Mouse (Mus musculus) thymus, adult 2 months (tissue): ENCODE results near the gene Acsl3. TPM values are rescaled to one million over a fixed set of nuclear protein-coding genes. Genes with fewer than 3 reads are reported as not detected.
A peak's percentile ranks its signal among the peaks of the same experiment; 100 is the strongest.

Experiments used
- DNase-seq: peaks from one replicate; pipeline ENCODE4 v3.0.0; 2021
- H3K27ac ChIP-seq: fragments of 200-500 bp; 2 replicates; pipeline ENCODE4 v1.5.1; 2012; ENCODE audit warnings: low read length, control low read depth; ENCODE audit not compliant: control insufficient read depth, insufficient read depth
- H3K27me3 ChIP-seq: fragments of 200-500 bp; 2 replicates; pipeline ENCODE4 v1.6.1; 2012; ENCODE audit warnings: mild to moderate bottlenecking, low read length, moderate library complexity, mixed read lengths; ENCODE audit not compliant: control insufficient read depth, insufficient read depth
- H3K36me3 ChIP-seq: fragments of 200-500 bp; 2 replicates; pipeline ENCODE4 v1.6.1; 2012; ENCODE audit warnings: mild to moderate bottlenecking, low read length, moderate library complexity; ENCODE audit not compliant: control insufficient read depth, insufficient read depth
- H3K4me1 ChIP-seq: fragments of 200-500 bp; replicated peaks from 2 replicates; pipeline ENCODE4 v1.6.1; 2012; ENCODE audit warnings: low read length; ENCODE audit not compliant: control insufficient read depth, insufficient read depth
- H3K4me3 ChIP-seq: fragments of 200-500 bp; 2 replicates; pipeline ENCODE4 v1.5.1; 2012; ENCODE audit warnings: mild to moderate bottlenecking, low read length, control low read depth, moderate library complexity; ENCODE audit not compliant: control insufficient read depth, insufficient read depth
- CTCF ChIP-seq: fragments of 200-500 bp; IDR thresholded peaks from 2 replicates; pipeline ENCODE4 v1.5.1; 2012; ENCODE audit warnings: mild to moderate bottlenecking, control low read depth, low read length, moderate library complexity, borderline replicate concordance; ENCODE audit not compliant: control insufficient read depth, poor library complexity, insufficient read depth; ENCODE audit errors: extremely low read depth
- POLR2A ChIP-seq: fragments of 200-500 bp; IDR thresholded peaks from 2 replicates; pipeline ENCODE4 v1.6.1; 2012; ENCODE audit warnings: mild to moderate bottlenecking, low read length, control low read depth, moderate library complexity; ENCODE audit not compliant: control insufficient read depth, poor library complexity, insufficient read depth; ENCODE audit errors: extremely low read depth
- WGBS: fragments of 180-500 bp; shearing (Covaris S2); methylation state at CpG from one replicate; pipeline ENCODE4 v1.1.7; 2018; 5-methylcytosine and 5-hydroxymethylcytosine counted together
- polyA plus RNA-seq: library from polyadenylated mRNA; depleted of rRNA; stranded (reverse); fragments of >200 nt; gene quantifications from 2 replicates; pipeline ENCODE4 v1.2.3, GENCODE M21; 2012

The Acsl3 gene
- polyA plus RNA-seq, 1 experiment, result 10.2 TPM

DNA sequence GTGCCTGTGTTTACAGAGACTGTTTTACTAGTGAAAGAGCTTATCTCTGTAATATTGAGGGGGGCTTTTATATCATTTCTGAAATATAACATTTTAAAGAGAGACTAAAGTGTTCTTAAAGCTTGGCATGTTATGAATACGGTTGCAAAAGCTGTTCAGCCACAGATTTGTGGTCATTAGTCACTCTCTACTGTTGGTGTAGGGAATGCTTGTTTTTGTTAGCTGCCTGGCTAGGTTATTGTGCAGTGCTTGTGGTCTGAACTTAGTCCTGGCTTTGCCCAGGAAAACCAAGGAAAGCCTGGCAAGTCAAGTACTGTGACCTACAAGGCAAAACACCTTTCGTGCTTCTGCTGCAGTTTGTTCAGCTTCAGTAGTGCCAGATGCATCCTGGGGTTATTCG lies 44.1 kb downstream of the Acsl3 start:
- TF ChIP-seq POLR2A, result no peak
- no peak for TF ChIP-seq CTCF
- no peak for DNase-seq
- Histone ChIP-seq H3K4me1 (0 out of 2 replicates have a peak, but pooled peaks cover 3% of the 10 kb centered on the region), H3K27ac (no peak overlapping the region), H3K36me3 (peaks cover 29% of the 10 kb centered on the region), H3K27me3 (no peaks in the 10 kb centered on the region), H3K4me3 (no peak overlapping the region)
- 67% methylated on average over 3 of the region's 3 CpGs for WGBS

DNA sequence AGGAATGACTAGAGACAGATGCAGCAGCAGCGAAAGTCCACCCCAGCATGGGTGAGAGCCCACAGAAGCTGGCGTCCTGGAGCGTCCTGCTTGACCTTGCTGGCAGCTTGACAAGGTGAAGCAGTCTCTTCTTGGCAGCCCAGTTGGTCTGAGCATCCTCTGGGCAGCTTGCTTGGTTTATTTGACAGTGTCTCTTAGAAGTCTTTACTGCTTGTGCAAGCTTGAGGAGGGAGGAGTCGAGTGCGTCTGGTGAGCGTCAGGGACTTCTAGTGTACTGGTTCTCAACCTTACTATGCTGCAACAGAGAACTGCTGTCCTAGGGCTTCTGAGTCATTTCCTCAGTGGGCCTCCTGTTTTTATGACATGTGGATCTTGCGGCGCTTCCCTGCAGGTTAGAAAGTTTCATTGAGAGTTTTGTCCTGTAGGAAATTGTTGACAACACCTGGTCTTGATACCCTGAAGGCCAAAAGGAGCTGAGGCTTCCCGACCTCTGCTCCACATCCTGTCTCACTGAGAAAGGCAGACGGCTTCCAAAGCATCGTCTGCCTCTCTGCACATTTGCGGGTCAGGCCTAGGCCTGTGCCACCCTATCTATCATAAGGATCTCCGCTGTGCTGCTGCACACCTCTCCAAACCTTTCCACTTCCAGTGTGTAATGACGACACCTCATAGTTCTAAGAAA lies 44.8 kb downstream of the Acsl3 start:
- peaks cover 29% of the 10 kb centered on the region for H3K36me3 ChIP-seq
- no peak for DNase-seq
- WGBS, result 37% methylated on average over 14 of the region's 14 CpGs

DNA sequence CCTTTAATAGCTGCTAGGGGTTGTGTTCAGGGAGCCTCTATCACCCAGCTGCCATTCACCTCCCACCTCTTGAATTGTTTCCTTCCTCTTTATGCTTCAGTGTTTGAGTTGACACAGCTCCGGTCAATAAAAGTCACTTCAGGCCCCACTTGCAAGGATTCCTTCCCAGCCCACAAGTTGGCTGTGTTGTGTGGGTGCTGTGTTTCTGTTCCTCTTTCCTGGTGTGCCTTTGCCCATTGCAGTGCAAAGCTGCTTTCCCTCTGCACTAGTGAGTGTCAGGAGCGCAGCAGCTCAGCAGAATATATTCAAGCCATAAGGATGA lies 45.3 kb downstream of the Acsl3 start:
- Histone ChIP-seq H3K27me3 (no peaks in the 10 kb centered on the region), H3K4me3 (no peak overlapping the region), H3K36me3 (peaks cover 29% of the 10 kb centered on the region), H3K27ac (no peak overlapping the region), H3K4me1 (0 out of 2 replicates have a peak, but pooled peaks cover 3% of the 10 kb centered on the region)
- TF ChIP-seq POLR2A, result no peak
- TF ChIP-seq CTCF, result no peak
- no peak for DNase-seq
- WGBS, result 60% methylated on average over 2 of the region's 2 CpGs

More for the DNA sequence above, 44.8 kb downstream of the Acsl3 start:
- Histone ChIP-seq H3K27me3 (no peaks in the 10 kb centered on the region), H3K27ac (no peak overlapping the region), H3K4me3 (no peak overlapping the region), H3K4me1 (0 out of 2 replicates have a peak, but pooled peaks cover 3% of the 10 kb centered on the region)
- no peak for TF ChIP-seq CTCF
- no peak for TF ChIP-seq POLR2A

DNA sequence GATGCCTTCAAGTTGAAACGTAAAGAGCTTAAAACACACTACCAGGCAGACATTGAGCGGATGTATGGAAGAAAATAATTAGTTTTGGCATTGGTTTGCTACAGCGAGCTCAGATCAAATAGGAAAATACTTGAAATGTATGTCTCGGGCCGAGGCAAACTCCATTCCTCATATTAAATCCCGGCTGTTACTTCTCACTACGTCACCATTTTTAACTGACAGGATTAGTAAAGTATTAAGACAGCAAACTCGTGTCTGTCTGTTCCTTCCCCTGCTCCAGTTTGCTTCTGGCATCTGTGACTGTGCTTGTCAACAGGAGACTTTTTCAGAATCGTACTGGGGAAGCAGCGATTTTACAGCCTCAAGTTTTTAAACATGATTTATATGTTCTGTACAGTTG lies 48.7 kb downstream of the Acsl3 start:
- no peaks in the 10 kb centered on the region for H3K27me3 ChIP-seq
- H3K4me1 ChIP-seq, result 0 out of 2 replicates have a peak, but pooled peaks cover 3% of the 10 kb centered on the region
- TF ChIP-seq POLR2A, result no peak
- no peak for TF ChIP-seq CTCF
- no peak overlapping the region for H3K27ac ChIP-seq
- H3K36me3 ChIP-seq, result peaks cover 17% of the 10 kb centered on the region
- DNase-seq, result no peak
- 95% methylated on average over 10 of the region's 10 CpGs for WGBS
- no peak overlapping the region for H3K4me3 ChIP-seq

DNA sequence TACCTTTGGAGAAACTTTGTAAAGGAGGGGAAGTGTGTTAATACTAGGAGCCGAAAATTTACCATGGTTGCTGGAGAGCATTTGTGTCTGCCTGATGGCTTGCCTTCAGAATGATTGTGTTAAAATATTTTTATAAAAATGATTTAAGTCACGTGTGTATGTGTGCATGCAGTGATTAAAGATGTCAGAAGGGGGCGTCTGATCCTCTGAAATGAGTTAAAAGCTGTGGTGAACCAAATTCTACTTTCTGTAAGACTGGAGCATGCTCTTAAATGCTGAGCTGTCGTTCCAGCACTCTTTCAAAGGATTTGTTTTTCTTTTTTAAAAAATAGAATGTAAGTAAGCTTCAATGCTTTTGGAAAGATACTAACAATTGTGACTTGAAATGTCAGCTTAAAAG lies 49.7 kb downstream of the Acsl3 start:
- H3K4me3 ChIP-seq, result no peak overlapping the region
- DNase-seq, result peak; percentile 10
- no peaks in the 10 kb centered on the region for H3K27me3 ChIP-seq
- H3K36me3 ChIP-seq, result peaks cover 8% of the 10 kb centered on the region
- H3K27ac ChIP-seq, result no peak overlapping the region
- 60% methylated on average over 4 of the region's 4 CpGs for WGBS
- 0 out of 2 replicates have a peak, but pooled peaks cover 3% of the 10 kb centered on the region for H3K4me1 ChIP-seq
- TF ChIP-seq POLR2A (no peak), CTCF (no peak)

DNA sequence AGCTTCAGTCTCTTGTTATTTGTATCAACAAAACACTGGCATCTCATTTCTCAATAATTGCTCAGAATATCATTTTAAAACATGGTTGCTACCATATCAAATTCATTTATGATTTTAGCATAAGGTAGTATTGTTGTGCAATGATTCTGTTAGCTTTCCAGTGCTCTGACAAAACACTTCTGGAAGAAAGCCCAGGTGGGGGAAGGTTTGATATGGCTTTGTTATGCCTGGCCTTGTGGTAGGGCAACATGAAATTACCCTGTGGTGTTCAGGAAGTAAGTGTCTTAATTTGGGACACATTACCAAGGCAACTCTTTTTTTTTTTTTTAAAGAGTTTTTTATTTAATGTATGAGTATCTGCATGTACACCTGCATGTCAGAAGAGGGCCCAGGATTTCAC lies 52.4 kb downstream of the Acsl3 start:
- Histone ChIP-seq H3K27me3 (no peaks in the 10 kb centered on the region), H3K27ac (no peak overlapping the region), H3K4me3 (no peak overlapping the region), H3K36me3 (no peaks in the 10 kb centered on the region; the same call in 1 of the 2 replicates), H3K4me1 (no peaks in the 10 kb centered on the region)
- no peak for TF ChIP-seq POLR2A
- TF ChIP-seq CTCF, result no peak
- DNase-seq, result no peak
